Mouse (Mus musculus): ENCODE measurements around the gene Psmd9. TPM values are rescaled to one million over a fixed set of nuclear protein-coding genes. Genes with fewer than 3 reads are reported as not detected.

Gene Psmd9
- polyA plus RNA-seq, 1 experiment from 2014 or later = 51.4 TPM

DNA sequence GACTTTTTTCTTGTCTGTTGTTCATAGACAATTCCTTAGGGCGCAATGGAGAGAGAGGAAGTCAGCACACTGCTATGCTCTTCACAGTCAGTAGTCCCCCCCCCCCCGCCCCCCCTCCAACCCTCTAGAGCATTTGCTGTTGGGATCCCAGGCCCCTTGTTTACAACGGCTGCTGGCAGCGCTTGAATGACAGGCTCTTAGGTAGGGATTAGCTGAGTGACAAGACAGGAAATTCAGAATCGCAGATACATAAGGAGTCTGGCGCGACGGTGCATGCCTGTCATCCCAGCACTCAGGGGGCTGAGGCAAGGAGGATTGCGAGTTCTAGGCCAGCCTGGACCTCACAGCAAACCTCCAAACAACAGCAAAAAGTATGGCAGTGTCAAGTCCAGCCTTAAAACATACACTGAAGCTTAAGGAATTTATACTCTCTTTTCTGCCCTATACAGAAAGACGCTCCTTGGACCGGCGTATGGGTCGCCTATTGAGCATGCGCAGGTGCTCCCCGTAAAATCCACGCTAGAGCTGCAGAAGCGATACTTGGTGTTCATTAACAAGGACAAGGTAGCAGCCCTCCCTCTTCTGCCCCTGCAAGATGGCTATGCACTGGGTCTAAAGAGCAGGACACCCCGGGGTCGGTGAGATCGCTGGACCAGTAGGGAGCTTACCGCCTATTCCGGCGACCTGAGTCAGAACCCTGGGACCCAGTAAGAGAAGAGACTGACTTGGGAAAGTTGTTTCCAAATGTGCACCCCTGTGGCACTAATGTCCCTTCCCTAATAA, 128.0 kb downstream of the Psmd9 start:
- ATAC-seq (ENCODE audit: low FRiP score, low TSS enrichment) (no peak), DNase-seq (ENCODE audit: low spot score) (no peak)
- WGBS = 65% methylated on average over 23 of the region's 23 CpGs
- Histone ChIP-seq H3K4me1 (replicated peaks; ENCODE audit: control insufficient read depth, insufficient read depth) (no peaks in the 10 kb centered on the region), H3K4me2 (replicated peaks; ENCODE audit: low read depth) (no peak overlapping the region), H3K27ac (replicated peaks) (no peak overlapping the region), H3K36me3 (ENCODE audit: control insufficient read depth, insufficient read depth, low read length) (no peaks in the 10 kb centered on the region), H3K9ac (ENCODE audit: low read length) (no peak overlapping the region), H3K9me3 (ENCODE audit: control insufficient read depth, low read length) (no peaks in the 10 kb centered on the region), H3K27me3 (ENCODE audit: control insufficient read depth, insufficient read depth, low read length) (no peaks in the 10 kb centered on the region), H3K4me3 (ENCODE audit: low read depth, low read length) (no peak overlapping the region)
- TF ChIP-seq EP300 (optimal IDR thresholded peaks at IDR 0.05) (no peak), CTCF (IDR thresholded peaks at IDR 0.05; ENCODE audit: low read depth) (no peak)

DNA sequence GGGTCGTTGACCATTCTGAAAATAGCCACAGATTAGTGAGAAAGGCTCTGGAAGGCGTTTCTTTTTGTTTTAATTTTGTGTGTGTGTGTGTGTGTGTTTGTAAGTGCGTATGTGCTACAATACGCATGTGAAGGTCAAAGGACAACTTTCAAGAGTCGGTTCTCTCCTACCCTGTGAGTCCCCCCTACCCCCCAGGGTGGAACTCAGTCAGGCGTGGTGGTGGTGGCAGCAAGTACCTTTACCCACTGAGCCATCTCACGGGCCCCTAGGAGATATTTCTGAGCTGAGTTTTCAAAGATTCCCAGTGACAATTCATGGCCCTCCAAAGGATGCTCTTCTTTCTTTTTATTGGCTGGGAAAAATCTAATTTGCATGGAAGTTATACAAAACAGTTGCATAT, 128.6 kb downstream of the Psmd9 start:
- DNase-seq (ENCODE audit: low spot score) (no peak), ATAC-seq (ENCODE audit: low FRiP score, low TSS enrichment) (no peak)
- Histone ChIP-seq H3K4me3 (ENCODE audit: low read depth, low read length) (no peak overlapping the region), H3K4me1 (replicated peaks; ENCODE audit: control insufficient read depth, insufficient read depth) (no peaks in the 10 kb centered on the region), H3K9me3 (ENCODE audit: control insufficient read depth, low read length) (no peaks in the 10 kb centered on the region), H3K9ac (ENCODE audit: low read length) (no peak overlapping the region), H3K27ac (replicated peaks) (no peak overlapping the region), H3K36me3 (ENCODE audit: control insufficient read depth, insufficient read depth, low read length) (no peaks in the 10 kb centered on the region), H3K4me2 (replicated peaks; ENCODE audit: low read depth) (no peak overlapping the region), H3K27me3 (ENCODE audit: control insufficient read depth, insufficient read depth, low read length) (no peaks in the 10 kb centered on the region)
- TF ChIP-seq EP300 (optimal IDR thresholded peaks at IDR 0.05) (no peak), CTCF (IDR thresholded peaks at IDR 0.05; ENCODE audit: low read depth) (no peak)
- WGBS = 86% methylated on average over 7 of the region's 7 CpGs

- Histone ChIP-seq H3K27ac (replicated peaks) (no peak overlapping the region), H3K27me3 (ENCODE audit: control insufficient read depth, insufficient read depth, low read length) (no peaks in the 10 kb centered on the region), H3K9ac (ENCODE audit: low read length) (no peak overlapping the region), H3K36me3 (ENCODE audit: control insufficient read depth, insufficient read depth, low read length) (no peaks in the 10 kb centered on the region), H3K4me2 (replicated peaks; ENCODE audit: low read depth) (no peak overlapping the region), H3K9me3 (ENCODE audit: control insufficient read depth, low read length) (no peaks in the 10 kb centered on the region), H3K4me3 (ENCODE audit: low read depth, low read length) (no peak overlapping the region), H3K4me1 (replicated peaks; ENCODE audit: control insufficient read depth, insufficient read depth) (no peaks in the 10 kb centered on the region)
- TF ChIP-seq CTCF (IDR thresholded peaks at IDR 0.05; ENCODE audit: low read depth) (peak; percentile 57), EP300 (optimal IDR thresholded peaks at IDR 0.05) (no peak)
- no peak for ATAC-seq (ENCODE audit: low FRiP score, low TSS enrichment)
- WGBS = 86% methylated on average over 6 of the region's 6 CpGs
- no peak for DNase-seq (ENCODE audit: low spot score)
Measured at GRCm38 (mm10) chr5:123298526-123298925, 129.3 kb downstream of the Psmd9 start.

Other genes with a start within 250 kb of the Psmd9 start
- 15.3 and 15.5 TPM in 2 replicates for gene Kdm2b, start 179.6 kb upstream of the Psmd9 start, polyA plus RNA-seq (2015; fragmentation: Nextera tagmentation; extraction: Ambion mirVana)
- gene Orai1, start 154.3 kb upstream of the Psmd9 start, polyA plus RNA-seq (2015; fragmentation: Nextera tagmentation; extraction: Ambion mirVana) = 29.6 TPM in 2 replicates
- 0.41 TPM in 1 of 2 replicates, not detected in the other for gene Morn3, start 122.4 kb upstream of the Psmd9 start, polyA plus RNA-seq (2015; fragmentation: Nextera tagmentation; extraction: Ambion mirVana)
- gene Tmem120b, start 101.0 kb upstream of the Psmd9 start, polyA plus RNA-seq (2015; fragmentation: Nextera tagmentation; extraction: Ambion mirVana) = 8.0 and 9.1 TPM in 2 replicates
- 18.6 and 22.3 TPM in 2 replicates for gene Rhof, start 36.7 kb upstream of the Psmd9 start, polyA plus RNA-seq (2015; fragmentation: Nextera tagmentation; extraction: Ambion mirVana)
- gene Setd1b, start 27.2 kb upstream of the Psmd9 start, polyA plus RNA-seq (2015; fragmentation: Nextera tagmentation; extraction: Ambion mirVana) = 4.5 and 4.7 TPM in 2 replicates
- 0.69 and 0.99 TPM in 2 replicates for gene Hpd, start 13.3 kb downstream of the Psmd9 start, polyA plus RNA-seq (2015; fragmentation: Nextera tagmentation; extraction: Ambion mirVana)
- gene Wdr66, start 82.7 kb downstream of the Psmd9 start, polyA plus RNA-seq (2015; fragmentation: Nextera tagmentation; extraction: Ambion mirVana) = 0.22 and 0.30 TPM in 2 replicates
- gene Bcl7a, start 174.4 kb downstream of the Psmd9 start, polyA plus RNA-seq (2015; fragmentation: Nextera tagmentation; extraction: Ambion mirVana) = 5.9 and 6.4 TPM in 2 replicates
- 10.5 and 13.2 TPM in 2 replicates for gene Mlxip, start 225.4 kb downstream of the Psmd9 start, polyA plus RNA-seq (2015; fragmentation: Nextera tagmentation; extraction: Ambion mirVana)